In genomic region chr12:7875454-7875853, GRCm38 (mm10) we compare ENCODE assay signal across 23 mouse cellular contexts.
"Had no signal": no experiment of that assay in that cellular context is flagged by ENCODE, and none has a peak within 500 bp of the region (broad histone marks: within the 10 kb centered on the region; RNA-seq: fewer than 3 reads in every experiment).

No protein-coding gene starts in this region.

- H3K36me3 ChIP-seq: heart, embryonic 13.5 days; heart, embryonic 15.5 days; hindbrain, embryonic 13.5 days; hindbrain, embryonic 15.5 days; kidney, embryonic 15.5 days; limb, embryonic 13.5 days; limb, embryonic 15.5 days; liver, embryonic 13.5 days; liver, embryonic 15.5 days had no signal

- H3K9ac ChIP-seq: forebrain, postnatal 0 days; heart, embryonic 13.5 days; heart, embryonic 15.5 days; hindbrain, embryonic 13.5 days; hindbrain, embryonic 15.5 days; kidney, embryonic 15.5 days; limb, embryonic 13.5 days; limb, embryonic 15.5 days; liver, embryonic 13.5 days; liver, embryonic 15.5 days had no signal

- H3K4me1 ChIP-seq: heart, embryonic 13.5 days; heart, embryonic 15.5 days; hindbrain, embryonic 13.5 days; hindbrain, embryonic 15.5 days; kidney, embryonic 15.5 days; limb, embryonic 13.5 days; limb, embryonic 15.5 days; liver, embryonic 13.5 days; liver, embryonic 15.5 days had no signal

- H3K27me3 ChIP-seq: heart, embryonic 13.5 days; heart, embryonic 15.5 days; hindbrain, embryonic 13.5 days; hindbrain, embryonic 15.5 days; kidney, embryonic 15.5 days; limb, embryonic 13.5 days; limb, embryonic 15.5 days; liver, embryonic 13.5 days; liver, embryonic 15.5 days had no signal

- H3K27ac ChIP-seq: heart, adult 2 months; heart, embryonic 13.5 days; heart, embryonic 15.5 days; hindbrain, embryonic 13.5 days; hindbrain, embryonic 15.5 days; hindbrain, postnatal 0 days; kidney, embryonic 15.5 days; limb, embryonic 13.5 days; limb, embryonic 15.5 days; liver, embryonic 13.5 days; liver, embryonic 15.5 days had no signal

- H3K4me2 ChIP-seq: heart, embryonic 11.5 days; heart, embryonic 13.5 days; heart, embryonic 15.5 days; hindbrain, embryonic 13.5 days; hindbrain, embryonic 15.5 days; kidney, embryonic 15.5 days; limb, embryonic 13.5 days; limb, embryonic 15.5 days; liver, embryonic 13.5 days; liver, embryonic 15.5 days had no signal

- DNase-seq: forebrain, postnatal 0 days; gastrocnemius, postnatal 14 days; gastrocnemius, postnatal 36 days; heart, adult 11 months; heart, adult 2 months; heart, postnatal 14 days; heart, postnatal 36 days; kidney, postnatal 14 days; layer of hippocampus, adult 9-11 months; layer of hippocampus, postnatal 36 days; left cerebral cortex, postnatal 4 days; liver, embryonic 13.5 days had no signal

- ATAC-seq: forebrain, postnatal 0 days; hindbrain, postnatal 0 days; intestine, embryonic 16.5 days had no signal

- H3K9me3 ChIP-seq: heart, embryonic 13.5 days; heart, embryonic 15.5 days; hindbrain, embryonic 13.5 days; hindbrain, embryonic 15.5 days; kidney, embryonic 15.5 days; limb, embryonic 13.5 days; limb, embryonic 15.5 days; liver, embryonic 13.5 days; liver, embryonic 15.5 days had no signal

- H3K4me3 ChIP-seq: heart, adult 2 months; heart, embryonic 13.5 days; heart, embryonic 15.5 days; hindbrain, embryonic 13.5 days; hindbrain, embryonic 15.5 days; kidney, embryonic 15.5 days; limb, embryonic 13.5 days; limb, embryonic 15.5 days; liver, embryonic 13.5 days; liver, embryonic 15.5 days had no signal
